Mouse (Mus musculus) frontal cortex, adult 2 months (tissue): ENCODE data around the gene Creb3l4. TPM values are rescaled to one million over a fixed set of nuclear protein-coding genes. Genes with fewer than 3 reads are reported as not detected.
A peak's percentile ranks its signal among the peaks of the same experiment; 100 is the strongest.
"Not testable (repeated sequence)": the region's sequence is repeated elsewhere in the genome, so short reads cannot be mapped to it uniquely, and the experiment has no call there.

ENCODE experiments used
- DNase-seq, 2 experiments: peaks; one replicate each; pipeline ENCODE4 v3.0.0; 2022; ENCODE audit warnings: low spot score in 1 of 2; ENCODE audit errors: extremely low spot score in 1 of 2
- polyA plus RNA-seq: library from polyadenylated mRNA; depleted of rRNA; stranded (reverse); fragments of >200 nt; gene quantifications from 2 replicates; pipeline ENCODE4 v1.2.3, GENCODE M21; 2012; rRNA removed

The Creb3l4 gene
- polyA plus RNA-seq: 0.29 and 0.38 TPM in 2 replicates

- DNase-seq: no peak
Observed at GRCm38 (mm10) chr3:90242984-90243775, at the start of gene Creb3l4. Gene Creb3l4, minus strand, starts transcription at chr3:90243512.

GRCm38 (mm10) chr3:90292345-90293275, 49.3 kb upstream of the Creb3l4 start, which contains the start of gene Gatad2b:
Gene Gatad2b, plus strand, starts transcription at chr3:90293178.
- peak; percentile 100 for DNase-seq

GRCm38 (mm10) chr3:90291982-90292344, 48.7 kb upstream of the Creb3l4 start:
- DNase-seq: no peak

- no peak for DNase-seq
Observed at GRCm38 (mm10) chr3:90290602-90291001, 47.3 kb upstream of the Creb3l4 start.

- not testable (repeated sequence) for DNase-seq
Observed at GRCm38 (mm10) chr3:90289403-90289802, 46.1 kb upstream of the Creb3l4 start.

- no peak for DNase-seq
Observed at GRCm38 (mm10) chr3:90284150-90284549, 40.8 kb upstream of the Creb3l4 start.

GRCm38 (mm10) chr3:90280708-90281107, 37.4 kb upstream of the Creb3l4 start:
- no peak for DNase-seq

GRCm38 (mm10) chr3:90279743-90280142, 36.4 kb upstream of the Creb3l4 start:
- DNase-seq: no peak

GRCm38 (mm10) chr3:90279216-90279615, 35.9 kb upstream of the Creb3l4 start:
- no peak for DNase-seq

GRCm38 (mm10) chr3:90278211-90278610, 34.9 kb upstream of the Creb3l4 start:
- no peak for DNase-seq

GRCm38 (mm10) chr3:90277793-90278192, 34.5 kb upstream of the Creb3l4 start:
- no peak for DNase-seq

GRCm38 (mm10) chr3:90276858-90277257, 33.5 kb upstream of the Creb3l4 start:
- DNase-seq: no peak

GRCm38 (mm10) chr3:90275286-90275685, 32.0 kb upstream of the Creb3l4 start:
- DNase-seq: no peak

- no peak for DNase-seq
Observed at GRCm38 (mm10) chr3:90273855-90274254, 30.5 kb upstream of the Creb3l4 start.

- no peak for DNase-seq
Observed at GRCm38 (mm10) chr3:90272170-90272569, 28.9 kb upstream of the Creb3l4 start.

GRCm38 (mm10) chr3:90270784-90271183, 27.5 kb upstream of the Creb3l4 start:
- DNase-seq: no peak

GRCm38 (mm10) chr3:90268971-90269370, 25.7 kb upstream of the Creb3l4 start:
- no peak for DNase-seq

GRCm38 (mm10) chr3:90268190-90268589, 24.9 kb upstream of the Creb3l4 start:
- DNase-seq: no peak

- DNase-seq: no peak
Observed at GRCm38 (mm10) chr3:90266901-90267775, 23.8 kb upstream of the Creb3l4 start.

- no peak for DNase-seq
Observed at GRCm38 (mm10) chr3:90265932-90266741, 22.8 kb upstream of the Creb3l4 start.
